Mouse (Mus musculus): Measurements from ENCODE around the gene Lrrc59.

The Lrrc59 gene

GRCm38 (mm10) chr11:94629199-94629883, at the start of gene Lrrc59:
Gene Lrrc59, plus strand, starts transcription at chr11:94629767.
- peak; percentile 95 for DNase-seq (ENCODE audit: low read depth)

- no peak for DNase-seq (ENCODE audit: low read depth)
Observed at GRCm38 (mm10) chr11:94580111-94580740, 49.3 kb upstream of the Lrrc59 start.

GRCm38 (mm10) chr11:94585091-94585490, 44.5 kb upstream of the Lrrc59 start:
- DNase-seq (ENCODE audit: low read depth): no peak

- no peak for DNase-seq (ENCODE audit: low read depth)
Observed at GRCm38 (mm10) chr11:94587511-94587910, 42.1 kb upstream of the Lrrc59 start.

GRCm38 (mm10) chr11:94596311-94596852, 33.2 kb upstream of the Lrrc59 start:
- peak; percentile 84 for DNase-seq (ENCODE audit: low read depth)

GRCm38 (mm10) chr11:94597319-94597718, 32.2 kb upstream of the Lrrc59 start:
- DNase-seq (ENCODE audit: low read depth): no peak

- no peak for DNase-seq (ENCODE audit: low read depth)
Observed at GRCm38 (mm10) chr11:94598437-94599120, 31.0 kb upstream of the Lrrc59 start.

GRCm38 (mm10) chr11:94600447-94600846, 29.1 kb upstream of the Lrrc59 start:
- DNase-seq (ENCODE audit: low read depth): no peak

- peak; percentile 84 for DNase-seq (ENCODE audit: low read depth)
Observed at GRCm38 (mm10) chr11:94601321-94602281, 28.0 kb upstream of the Lrrc59 start, which contains the start of gene Acsf2. Gene Acsf2, minus strand, starts transcription at chr11:94601871.

- no peak for DNase-seq (ENCODE audit: low read depth)
Observed at GRCm38 (mm10) chr11:94602356-94602955, 27.1 kb upstream of the Lrrc59 start.

- DNase-seq (ENCODE audit: low read depth): no peak
Observed at GRCm38 (mm10) chr11:94610744-94611740, 18.5 kb upstream of the Lrrc59 start.

- no peak for DNase-seq (ENCODE audit: low read depth)
Observed at GRCm38 (mm10) chr11:94614603-94615002, 15.0 kb upstream of the Lrrc59 start.

GRCm38 (mm10) chr11:94615494-94615893, 14.1 kb upstream of the Lrrc59 start:
- DNase-seq (ENCODE audit: low read depth): no peak

GRCm38 (mm10) chr11:94617646-94618045, 11.9 kb upstream of the Lrrc59 start:
- DNase-seq (ENCODE audit: low read depth): no peak

- DNase-seq (ENCODE audit: low read depth): no peak
Observed at GRCm38 (mm10) chr11:94620766-94621457, 8.7 kb upstream of the Lrrc59 start.

- DNase-seq (ENCODE audit: low read depth): peak; percentile 47
Observed at GRCm38 (mm10) chr11:94621458-94621852, 8.1 kb upstream of the Lrrc59 start.

- DNase-seq (ENCODE audit: low read depth): peak; percentile 13
Observed at GRCm38 (mm10) chr11:94622162-94622561, 7.4 kb upstream of the Lrrc59 start.

- no peak for DNase-seq (ENCODE audit: low read depth)
Observed at GRCm38 (mm10) chr11:94629884-94630198, 274 bp downstream of the Lrrc59 start.
